Mouse (Mus musculus) neural tube, embryonic 11.5 days (tissue): Measurements from ENCODE around the gene Kcnmb1. TPM values are rescaled to one million over a fixed set of nuclear protein-coding genes. Genes with fewer than 3 reads are reported as not detected.

Experiments used
- ATAC-seq: fragments of 200-750 bp; cut with Nextera tagmentation; 2 replicates; pipeline ENCODE4 v1.8.0; 2017; ENCODE audit warnings: moderate number of reproducible peaks, mild to moderate bottlenecking, moderate TSS enrichment, moderate library complexity; ENCODE audit not compliant: insufficient read depth, low FRiP score, low TSS enrichment
- DNase-seq: peaks from one replicate; pipeline ENCODE4 v3.0.0-alpha.2; 2015; ENCODE audit warnings: low spot score
- H3K27ac ChIP-seq: fragments of 300-500 bp; sonication (generic); 2 replicates; pipeline ENCODE4 v1.5.1; 2014; ENCODE audit warnings: low read depth, mild to moderate bottlenecking, low read length
- H3K27me3 ChIP-seq: fragments of 300-500 bp; sonication (generic); 2 replicates; pipeline ENCODE4 v1.6.1; 2014; ENCODE audit warnings: mild to moderate bottlenecking, low read length, mixed read lengths; ENCODE audit not compliant: control insufficient read depth, insufficient read depth
- H3K36me3 ChIP-seq: fragments of 300-500 bp; sonication (generic); 2 replicates; pipeline ENCODE4 v1.6.1; 2014; ENCODE audit warnings: mild to moderate bottlenecking, low read length, moderate library complexity, mixed read lengths; ENCODE audit not compliant: control insufficient read depth, insufficient read depth
- H3K4me1 ChIP-seq: fragments of 300-500 bp; sonication (generic); 2 replicates; pipeline ENCODE4 v1.6.1; 2014; ENCODE audit warnings: low read length, mixed read lengths; ENCODE audit not compliant: control insufficient read depth, insufficient read depth
- H3K4me2 ChIP-seq: fragments of 300-500 bp; sonication (generic); 2 replicates; pipeline ENCODE4 v1.6.1; 2014; ENCODE audit warnings: low read depth, mild to moderate bottlenecking, moderate library complexity
- H3K4me3 ChIP-seq: fragments of 300-500 bp; sonication (generic); 2 replicates; pipeline ENCODE4 v1.5.1; 2014; ENCODE audit warnings: low read depth, low read length
- H3K9ac ChIP-seq: fragments of 300-500 bp; sonication (generic); 2 replicates; pipeline ENCODE4 v1.6.1; 2014; ENCODE audit warnings: mild to moderate bottlenecking, low read length
- H3K9me3 ChIP-seq: fragments of 300-500 bp; sonication (generic); 2 replicates; pipeline ENCODE4 v1.6.1; 2016; ENCODE audit warnings: low read length; ENCODE audit not compliant: control insufficient read depth
- WGBS: fragments of 180-500 bp; shearing (Covaris S2); extraction: QIAGEN DNeasy Blood & Tissue Kit; methylation state at CpG from one replicate; pipeline ENCODE4 v1.1.7; 2014; 5-methylcytosine and 5-hydroxymethylcytosine counted together
- polyA plus RNA-seq: library from polyadenylated mRNA; unstranded; fragments of >200 nt; fragmentation: Nextera tagmentation; extraction: Ambion mirVana; gene quantifications from 2 replicates; pipeline ENCODE4 v1.2.1, GENCODE M21; 2014

The Kcnmb1 gene
- polyA plus RNA-seq: 0.09 and 0.17 TPM in 2 replicates

DNA sequence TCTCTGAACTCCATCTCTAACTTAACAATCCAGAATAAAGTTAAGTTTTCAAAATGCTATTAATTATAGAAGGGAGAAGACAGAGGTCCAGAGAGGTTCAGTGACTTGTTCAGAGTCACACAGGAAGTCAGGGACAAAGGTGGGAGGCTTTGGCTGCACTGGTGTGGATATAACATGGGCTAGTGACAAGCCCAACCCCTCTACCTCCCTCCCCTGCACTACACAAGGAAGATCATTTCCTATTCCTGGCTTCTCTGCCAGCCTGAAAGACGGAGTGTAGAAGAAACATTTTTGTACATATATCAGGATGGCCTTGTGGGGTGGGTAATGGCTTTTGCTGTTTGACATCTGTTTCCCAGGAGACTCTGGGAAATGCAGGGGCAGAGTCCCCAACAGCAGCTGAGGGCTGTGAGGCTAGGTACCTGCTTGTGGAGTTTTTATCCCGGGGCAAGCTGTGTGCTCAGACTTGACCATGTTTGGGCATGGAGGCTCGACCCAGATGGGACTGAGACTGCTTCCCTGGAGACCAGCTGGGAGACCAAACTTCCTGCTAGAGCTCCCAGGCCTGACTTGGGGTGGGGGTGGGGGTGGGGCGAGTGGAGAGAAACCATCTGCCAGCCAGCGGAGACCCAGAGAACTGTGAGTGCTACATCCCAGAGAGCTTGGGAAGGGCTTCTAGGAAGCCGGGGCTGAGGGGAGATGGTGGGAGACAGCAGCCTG lies at the start of gene Kcnmb1:
TSS of gene Kcnmb1 (plus strand) at position 326 of the 720 bp plus-strand sequence.
- H3K9ac ChIP-seq: no peak within 1 kb of the TSS
- no peak within 1 kb of the TSS for H3K27ac ChIP-seq
- no peaks in the 10 kb centered on the region for H3K4me1 ChIP-seq
- no peaks in the 10 kb centered on the region for H3K9me3 ChIP-seq
- H3K4me3 ChIP-seq: no peak within 1 kb of the TSS
- H3K36me3 ChIP-seq: no peaks in the 10 kb centered on the region
- WGBS: 28% methylated on average over 6 of the region's 6 CpGs
- no peak within 1 kb of the TSS for H3K4me2 ChIP-seq
- peak; percentile 25 for DNase-seq
- no peaks in the 10 kb centered on the region for H3K27me3 ChIP-seq
- ATAC-seq: no peak

DNA sequence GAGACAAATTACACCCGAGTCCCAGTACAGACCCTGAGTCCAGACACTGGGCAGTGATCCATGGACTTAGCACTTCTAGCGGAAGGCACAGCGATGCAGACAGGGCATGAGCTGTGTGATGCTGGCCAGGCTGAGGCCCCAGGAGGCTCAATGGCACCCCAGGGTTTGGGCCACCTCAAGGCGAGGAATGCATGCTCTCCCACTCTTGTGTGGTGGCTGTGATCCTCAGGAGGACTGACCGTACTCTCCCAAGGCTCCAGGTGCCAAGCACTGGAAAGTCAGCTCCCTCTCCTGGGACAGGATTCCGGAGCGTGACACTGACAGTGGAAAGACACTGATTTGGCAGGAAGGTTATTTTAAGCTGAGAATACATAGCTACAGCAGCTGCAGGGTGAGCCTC lies 49.8 kb upstream of the Kcnmb1 start:
- no peak for DNase-seq
- Histone ChIP-seq H3K36me3 (no peaks in the 10 kb centered on the region), H3K9ac (no peak overlapping the region), H3K4me3 (no peak overlapping the region), H3K27me3 (no peaks in the 10 kb centered on the region), H3K27ac (no peak overlapping the region), H3K4me2 (no peak overlapping the region), H3K4me1 (no peaks in the 10 kb centered on the region), H3K9me3 (no peaks in the 10 kb centered on the region)
- 83% methylated on average over 7 of the region's 7 CpGs for WGBS
- no peak for ATAC-seq

DNA sequence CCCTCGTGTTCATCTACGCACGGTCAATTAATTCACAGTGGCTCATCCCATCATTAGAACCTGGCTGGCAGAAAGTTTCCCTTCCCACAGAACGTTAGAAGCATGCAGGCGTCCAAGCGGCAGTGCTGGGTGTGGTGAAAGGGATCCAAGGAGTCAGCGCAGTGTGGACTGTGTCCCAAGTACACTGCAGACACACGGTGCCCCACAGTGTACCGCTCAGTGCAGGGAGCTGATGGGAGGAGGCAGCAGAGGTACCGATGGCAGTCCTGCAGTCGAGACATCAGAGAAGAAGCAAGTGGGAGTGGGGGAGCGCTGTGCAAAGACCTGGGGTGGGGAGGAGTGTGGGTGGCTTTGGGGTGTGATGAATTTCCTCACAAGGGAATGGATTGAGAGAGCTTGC lies 48.6 kb upstream of the Kcnmb1 start:
- Histone ChIP-seq H3K4me1 (no peaks in the 10 kb centered on the region), H3K4me3 (no peak overlapping the region), H3K27ac (no peak overlapping the region), H3K9me3 (no peaks in the 10 kb centered on the region), H3K27me3 (no peaks in the 10 kb centered on the region), H3K4me2 (no peak overlapping the region), H3K36me3 (no peaks in the 10 kb centered on the region), H3K9ac (no peak overlapping the region)
- 75% methylated on average over 12 of the region's 12 CpGs for WGBS
- DNase-seq (no peak), ATAC-seq (no peak)

DNA sequence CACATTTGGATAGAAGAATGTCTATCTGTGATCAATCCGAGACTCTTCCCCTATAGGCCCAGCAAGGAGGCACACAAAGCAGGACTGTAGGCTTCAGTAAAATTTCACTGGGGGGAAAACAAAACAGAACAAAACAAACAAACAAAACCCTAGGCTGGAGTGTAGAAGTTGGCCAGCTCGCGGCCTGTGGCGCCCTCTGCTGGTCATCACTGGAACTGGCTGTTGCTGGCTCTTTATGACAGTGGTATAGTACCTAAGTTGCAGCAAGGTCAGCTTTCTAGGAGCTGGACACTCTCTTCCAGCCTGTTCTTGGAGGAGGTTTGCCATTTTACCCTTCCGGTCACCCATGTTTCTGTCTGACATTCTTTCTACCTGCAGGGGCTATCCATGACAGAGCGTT lies 45.2 kb upstream of the Kcnmb1 start:
- H3K4me2 ChIP-seq: no peak overlapping the region
- no peaks in the 10 kb centered on the region for H3K4me1 ChIP-seq
- no peaks in the 10 kb centered on the region for H3K9me3 ChIP-seq
- ATAC-seq: peak; percentile 71; the same call in 1 of the 2 replicates
- no peaks in the 10 kb centered on the region for H3K27me3 ChIP-seq
- DNase-seq: peak; percentile 82
- no peak overlapping the region for H3K9ac ChIP-seq
- no peak overlapping the region for H3K4me3 ChIP-seq
- H3K27ac ChIP-seq: no peak overlapping the region
- no peaks in the 10 kb centered on the region for H3K36me3 ChIP-seq
- 25% methylated on average over 6 of the region's 6 CpGs for WGBS

DNA sequence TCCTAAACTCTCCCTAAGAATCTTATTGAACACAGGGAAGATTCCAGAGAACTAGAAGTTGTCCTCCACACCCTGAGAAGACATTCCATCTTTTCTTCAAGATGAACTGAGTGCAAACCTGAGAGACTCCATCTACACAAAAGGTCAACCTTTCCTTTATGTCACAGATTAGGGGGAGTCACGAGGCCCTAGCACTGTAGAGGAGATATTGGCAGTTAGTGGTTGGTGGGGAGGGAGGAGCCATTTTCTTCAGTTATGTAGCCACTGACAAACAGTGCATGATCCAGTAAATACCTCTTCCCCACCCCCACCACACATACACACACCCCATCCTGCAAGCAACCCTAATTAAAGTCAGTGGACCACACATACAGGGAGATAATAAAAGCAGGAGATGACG lies 44.4 kb upstream of the Kcnmb1 start:
- Histone ChIP-seq H3K9me3 (no peaks in the 10 kb centered on the region), H3K27ac (no peak overlapping the region), H3K4me3 (no peak overlapping the region), H3K36me3 (no peaks in the 10 kb centered on the region), H3K4me1 (no peaks in the 10 kb centered on the region), H3K27me3 (no peaks in the 10 kb centered on the region), H3K9ac (no peak overlapping the region), H3K4me2 (no peak overlapping the region)
- WGBS: 41% methylated on average over 2 of the region's 2 CpGs
- DNase-seq: no peak
- ATAC-seq: no peak

DNA sequence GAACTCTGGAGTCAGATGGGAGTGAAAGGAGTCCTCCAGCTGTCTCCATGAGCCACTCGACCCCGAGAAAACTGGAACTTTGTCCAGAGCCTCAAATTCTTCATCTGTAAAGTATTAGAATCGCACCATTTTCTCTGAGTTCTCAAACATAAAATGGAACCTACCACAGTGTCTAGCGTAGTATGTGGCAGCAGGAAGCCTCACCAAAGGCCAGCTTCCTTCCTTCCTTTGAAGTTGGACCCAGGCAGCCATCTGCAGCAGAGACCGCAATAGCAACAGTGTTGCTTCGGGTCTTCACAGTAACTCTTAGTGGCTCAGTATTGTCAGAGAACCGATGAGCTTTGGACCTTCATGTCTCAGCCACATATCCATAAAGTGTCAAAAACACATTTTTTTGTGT lies 43.0 kb upstream of the Kcnmb1 start:
- H3K9ac ChIP-seq: no peak overlapping the region
- H3K4me2 ChIP-seq: no peak overlapping the region
- H3K27me3 ChIP-seq: no peaks in the 10 kb centered on the region
- DNase-seq (no peak), ATAC-seq (no peak)
- no peaks in the 10 kb centered on the region for H3K36me3 ChIP-seq
- H3K4me3 ChIP-seq: no peak overlapping the region
- no peak overlapping the region for H3K27ac ChIP-seq
- H3K4me1 ChIP-seq: no peaks in the 10 kb centered on the region
- no peaks in the 10 kb centered on the region for H3K9me3 ChIP-seq
- 73% methylated on average over 7 of the region's 7 CpGs for WGBS

DNA sequence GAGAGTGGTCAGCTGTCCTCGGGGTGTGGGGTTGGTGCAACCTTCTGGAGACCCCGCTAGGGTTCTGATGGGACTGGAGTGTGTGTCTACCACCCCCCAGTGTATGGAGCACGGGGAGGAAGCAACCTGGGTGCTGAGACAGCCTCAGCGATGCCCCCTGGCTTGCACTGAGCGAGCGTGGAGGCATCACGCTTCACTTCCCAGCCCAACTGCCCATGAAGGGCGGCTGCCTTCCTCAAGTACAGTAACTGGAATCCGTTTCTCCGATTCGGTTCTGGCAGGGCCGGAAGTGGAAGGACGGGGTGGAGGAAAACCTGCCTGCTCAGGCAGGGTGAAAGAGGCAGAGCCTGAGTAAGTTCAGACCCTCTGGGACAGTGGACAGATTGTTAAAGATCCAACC lies 41.4 kb upstream of the Kcnmb1 start:
- no peaks in the 10 kb centered on the region for H3K9me3 ChIP-seq
- H3K4me3 ChIP-seq: no peak overlapping the region
- H3K27me3 ChIP-seq: no peaks in the 10 kb centered on the region
- H3K4me1 ChIP-seq: no peaks in the 10 kb centered on the region
- DNase-seq (no peak), ATAC-seq (no peak)
- H3K9ac ChIP-seq: no peak overlapping the region
- WGBS: 69% methylated on average over 13 of the region's 13 CpGs
- H3K27ac ChIP-seq: no peak overlapping the region
- no peaks in the 10 kb centered on the region for H3K36me3 ChIP-seq
- no peak overlapping the region for H3K4me2 ChIP-seq

DNA sequence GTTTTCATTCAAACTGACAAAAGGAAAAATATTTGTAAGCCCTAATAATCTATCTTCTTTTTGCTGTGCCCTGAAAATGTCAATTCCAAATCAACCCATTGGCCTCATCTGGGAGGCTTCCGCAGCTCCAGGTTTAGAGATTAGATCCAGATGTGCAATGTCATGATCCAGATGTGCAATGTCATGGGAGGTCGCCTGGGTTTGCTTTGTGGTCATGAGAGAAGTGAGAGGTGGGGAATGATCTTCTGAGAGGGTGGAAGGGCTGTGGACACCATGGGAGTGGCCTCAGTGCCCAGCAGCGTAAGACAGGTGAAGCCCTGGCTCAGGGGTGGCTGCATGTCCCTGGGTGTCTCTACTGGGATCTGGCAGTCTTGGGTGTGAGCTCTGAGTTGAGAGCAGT lies 39.8 kb upstream of the Kcnmb1 start:
- ATAC-seq (no peak), DNase-seq (no peak)
- Histone ChIP-seq H3K27me3 (no peaks in the 10 kb centered on the region), H3K4me1 (no peaks in the 10 kb centered on the region), H3K4me2 (no peak overlapping the region), H3K9me3 (no peaks in the 10 kb centered on the region), H3K4me3 (no peak overlapping the region), H3K36me3 (no peaks in the 10 kb centered on the region), H3K27ac (no peak overlapping the region), H3K9ac (no peak overlapping the region)
- WGBS: 51% methylated on average over 3 of the region's 3 CpGs

DNA sequence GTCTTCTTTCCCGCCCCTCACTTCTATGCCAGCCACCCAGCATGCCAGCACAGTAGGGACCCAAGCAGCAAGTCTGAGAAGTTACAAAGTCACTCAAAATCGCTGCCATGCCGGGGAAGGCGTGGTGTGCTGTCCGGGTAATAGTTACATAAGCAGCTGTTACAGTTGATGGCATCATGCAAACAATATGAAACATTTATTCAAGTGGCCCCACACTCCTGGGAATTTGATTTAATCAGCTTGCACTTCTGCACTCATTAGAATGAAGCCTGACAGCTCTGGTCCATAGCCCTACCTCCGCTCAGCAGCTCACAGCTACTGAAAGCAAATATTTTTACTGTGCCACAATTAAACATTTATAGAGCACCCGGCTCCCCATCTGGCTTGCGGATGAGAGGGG lies 37.0 kb upstream of the Kcnmb1 start:
- no peak overlapping the region for H3K27ac ChIP-seq
- no peak overlapping the region for H3K9ac ChIP-seq
- H3K4me1 ChIP-seq: no peaks in the 10 kb centered on the region

More for the DNA sequence above, 37.0 kb upstream of the Kcnmb1 start:
- Histone ChIP-seq H3K36me3 (no peaks in the 10 kb centered on the region), H3K4me3 (no peak overlapping the region), H3K27me3 (no peaks in the 10 kb centered on the region), H3K4me2 (no peak overlapping the region), H3K9me3 (no peaks in the 10 kb centered on the region)
- ATAC-seq: no peak
- no peak for DNase-seq
- WGBS: 78% methylated on average over 8 of the region's 8 CpGs
